Mouse (Mus musculus) embryo, embryonic 10 days (tissue): ENCODE data around the gene Ulk4.
"Not testable (repeated sequence)": the region's sequence is repeated elsewhere in the genome, so short reads cannot be mapped to it uniquely, and the experiment has no call there.

Experiments used
- DNase-seq: peaks from one replicate; pipeline ENCODE4 v3.0.0-alpha.2; 2015; ENCODE audit warnings: low spot score

Ulk4 gene

DNA sequence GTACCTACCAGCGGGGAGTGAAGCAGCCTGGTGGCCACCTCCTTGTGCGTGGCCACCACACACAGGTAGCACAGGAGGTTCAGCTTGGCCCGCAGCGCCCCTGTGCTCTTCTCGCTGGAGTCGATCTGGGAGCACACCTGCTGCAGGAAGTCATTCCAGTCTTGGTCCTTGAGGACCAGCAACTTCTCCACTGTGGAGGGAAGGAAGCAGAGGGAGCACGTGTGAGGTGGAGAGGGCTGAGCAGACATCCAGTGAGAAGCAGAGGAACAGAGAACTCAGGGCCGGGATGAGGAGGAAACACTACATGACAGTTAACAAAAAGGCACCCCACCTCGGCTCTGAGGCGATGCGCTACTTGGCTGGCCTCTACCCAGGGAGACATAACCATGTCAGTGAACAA is 26.1 kb downstream of the Ulk4 start:
- DNase-seq, result no peak

DNA sequence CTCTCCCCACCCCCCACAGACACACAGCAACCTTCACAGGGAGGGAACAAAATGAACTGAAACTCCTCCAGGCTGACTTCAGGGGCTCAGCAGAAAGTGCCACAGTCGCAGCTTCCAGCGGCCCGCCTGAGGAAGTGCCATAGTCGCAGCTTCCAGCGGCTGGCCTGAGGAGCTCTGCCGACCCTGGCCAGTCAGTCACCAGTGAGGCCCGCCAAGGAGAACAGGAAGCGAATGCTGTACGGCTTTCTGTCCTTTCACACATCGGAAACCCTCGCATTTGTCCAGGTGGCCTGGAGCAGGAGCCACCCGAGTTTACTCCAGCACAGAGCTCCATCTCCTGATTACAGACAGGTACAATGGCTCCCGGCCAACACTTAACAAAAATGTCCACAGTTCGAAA is 27.2 kb downstream of the Ulk4 start:
- DNase-seq, result peak; percentile 16

DNA sequence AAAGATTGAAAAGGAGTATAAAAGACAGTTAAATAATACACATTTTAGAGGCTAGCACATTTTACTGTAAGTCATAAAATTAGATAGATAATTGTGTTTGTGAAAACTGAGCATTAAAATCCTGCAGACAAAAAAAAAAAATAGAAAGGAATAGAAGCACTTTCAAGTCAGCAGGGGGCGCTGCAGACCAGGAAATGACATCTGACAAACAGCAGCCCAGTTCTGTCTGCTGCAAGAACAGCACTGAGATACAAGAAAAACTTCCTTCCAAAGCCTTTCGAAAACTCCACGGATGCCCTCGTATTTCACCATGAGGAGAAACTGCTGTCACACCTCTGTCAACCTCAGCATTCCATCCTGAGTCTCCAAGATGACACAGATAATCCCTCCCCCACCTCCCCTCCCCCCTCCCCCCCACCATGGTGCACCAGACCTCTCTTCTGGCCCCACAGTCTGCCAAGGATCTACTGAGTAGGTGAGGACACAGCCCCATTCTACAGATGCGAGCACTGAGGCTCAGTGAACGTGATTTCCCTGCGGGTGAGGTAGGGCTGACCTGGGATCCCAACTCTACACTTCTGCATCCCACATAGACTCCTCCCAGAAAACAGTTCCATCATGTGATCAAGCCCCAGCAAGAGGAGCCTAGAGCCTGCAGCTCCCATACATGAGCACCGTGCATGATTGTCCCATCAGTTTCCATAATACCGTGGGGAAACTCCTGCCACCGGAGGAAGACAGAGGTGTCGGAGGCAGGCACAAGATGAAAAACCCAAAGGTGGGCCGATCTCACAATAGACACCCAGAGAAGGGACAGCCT is 28.8 kb downstream of the Ulk4 start:
- DNase-seq, result peak; percentile 88

GRCm38 (mm10) chr9:121247047-121247446 is 29.9 kb downstream of the Ulk4 start:
- DNase-seq, result no peak

DNA sequence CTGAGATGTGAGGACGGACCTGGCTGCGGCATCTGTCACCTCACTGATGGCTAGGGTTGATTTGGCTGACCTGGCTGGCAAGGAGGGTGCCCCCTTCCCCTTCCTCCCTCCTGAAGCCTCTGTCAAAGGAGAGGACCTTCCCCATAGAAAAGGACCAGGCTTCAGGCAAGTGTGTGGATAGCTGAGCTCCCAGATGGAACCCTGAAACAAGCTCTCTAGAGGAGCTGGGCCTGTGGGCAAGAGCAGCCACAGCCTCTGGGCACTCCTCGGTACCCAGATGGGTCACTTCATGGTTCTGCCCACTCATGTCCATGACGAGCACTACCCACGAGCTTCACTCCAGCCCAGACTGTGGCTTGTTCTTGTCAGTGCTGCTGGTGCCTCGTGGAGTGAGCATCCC is 34.7 kb downstream of the Ulk4 start:
- no peak for DNase-seq

DNA sequence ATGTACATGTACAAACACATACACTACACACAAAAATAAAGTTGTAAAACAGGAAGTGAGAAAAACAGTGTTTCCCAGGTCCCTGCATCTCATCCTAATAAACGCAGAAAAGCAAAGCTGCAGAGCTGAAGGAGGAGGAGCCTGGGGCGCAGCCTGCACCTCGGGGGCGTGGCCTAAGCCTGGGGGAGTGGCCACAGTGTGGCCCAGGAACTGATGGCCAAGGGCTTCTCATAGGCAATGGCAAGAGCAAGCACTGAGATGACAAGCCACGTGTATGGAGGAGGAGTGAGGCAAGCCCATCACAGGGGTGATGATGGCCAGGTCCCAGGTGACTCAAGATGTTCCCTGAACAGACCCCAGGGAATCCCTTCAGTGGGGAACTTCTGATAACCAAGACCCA is 35.2 kb downstream of the Ulk4 start:
- peak; percentile 16 for DNase-seq

DNA sequence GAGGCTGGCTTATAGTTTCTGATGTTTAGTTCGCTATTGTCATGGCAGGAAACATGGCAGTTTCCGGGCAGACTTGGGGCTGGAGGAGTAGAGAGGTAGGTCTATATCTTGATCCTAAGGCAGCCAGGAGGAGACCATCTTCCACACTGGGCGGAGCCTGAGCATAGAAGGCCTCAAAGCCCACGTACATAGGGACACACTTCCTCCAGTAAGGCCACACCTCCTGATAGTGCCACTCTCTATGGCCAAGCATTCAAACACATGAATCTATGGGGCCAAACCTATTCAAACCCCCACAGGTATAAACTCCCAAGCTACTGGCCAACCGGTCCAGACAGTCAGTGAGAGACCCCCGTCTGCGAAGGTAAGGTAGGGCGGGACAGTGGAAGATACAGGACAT is 35.6 kb downstream of the Ulk4 start:
- no peak for DNase-seq

DNA sequence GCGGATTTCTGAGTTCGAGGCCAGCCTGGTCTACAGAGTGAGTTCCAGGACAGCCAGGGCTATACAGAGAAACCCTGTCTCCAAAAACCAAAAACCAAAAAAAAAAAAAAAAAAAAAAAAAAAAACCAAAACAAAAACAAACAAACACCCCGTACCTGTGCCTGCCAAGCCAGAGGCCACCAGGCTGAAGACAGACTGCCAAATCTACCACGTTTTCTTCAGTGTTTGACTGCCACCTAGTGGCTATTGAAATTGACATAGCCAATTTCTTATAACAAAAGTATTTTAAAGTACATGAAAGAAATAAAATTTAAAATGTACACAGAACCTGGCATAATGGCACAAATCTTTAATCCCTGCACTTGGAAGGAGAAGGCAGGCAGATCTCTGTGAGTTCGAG is 36.8 kb downstream of the Ulk4 start:
- DNase-seq, result peak; percentile 82

- no peak for DNase-seq
Measured at GRCm38 (mm10) chr9:121239571-121239970, 37.4 kb downstream of the Ulk4 start.

- DNase-seq, result no peak
Measured at GRCm38 (mm10) chr9:121218636-121219035, 58.4 kb downstream of the Ulk4 start.

GRCm38 (mm10) chr9:121218230-121218629 is 58.8 kb downstream of the Ulk4 start:
- no peak for DNase-seq

- no peak for DNase-seq
Measured at GRCm38 (mm10) chr9:121217742-121218141, 59.3 kb downstream of the Ulk4 start.

- DNase-seq, result no peak
Measured at GRCm38 (mm10) chr9:121216536-121217320, 60.3 kb downstream of the Ulk4 start.

- DNase-seq, result peak; percentile 86
Measured at GRCm38 (mm10) chr9:121215349-121216000, 61.5 kb downstream of the Ulk4 start.

- no peak for DNase-seq
Measured at GRCm38 (mm10) chr9:121212322-121212721, 64.7 kb downstream of the Ulk4 start.

DNA sequence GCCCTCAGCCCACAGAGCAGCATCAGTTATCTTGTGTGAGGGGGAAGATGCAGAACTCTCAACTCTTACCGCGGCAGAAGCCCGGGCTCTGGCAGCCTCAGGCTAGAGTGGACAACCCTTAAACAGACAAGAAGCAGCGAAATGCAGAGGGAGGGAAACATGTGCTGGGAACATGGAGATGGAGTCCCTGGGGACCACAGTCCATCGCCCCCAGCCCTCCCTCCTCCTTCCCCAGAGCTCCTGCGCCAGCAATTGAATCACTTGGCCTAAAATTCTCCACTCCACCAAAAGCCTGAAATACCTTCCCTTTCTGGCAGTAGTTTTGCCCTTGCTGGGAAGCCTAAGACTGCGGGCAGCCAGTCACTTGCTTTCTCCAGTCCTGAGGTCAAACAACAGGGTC is 72.0 kb downstream of the Ulk4 start:
- no peak for DNase-seq

GRCm38 (mm10) chr9:121204149-121204800 is 72.7 kb downstream of the Ulk4 start:
- no peak for DNase-seq

- DNase-seq, result no peak
Measured at GRCm38 (mm10) chr9:121203686-121204085, 73.3 kb downstream of the Ulk4 start.

- not testable (repeated sequence) for DNase-seq
Measured at GRCm38 (mm10) chr9:121199146-121199685, 77.8 kb downstream of the Ulk4 start.

DNA sequence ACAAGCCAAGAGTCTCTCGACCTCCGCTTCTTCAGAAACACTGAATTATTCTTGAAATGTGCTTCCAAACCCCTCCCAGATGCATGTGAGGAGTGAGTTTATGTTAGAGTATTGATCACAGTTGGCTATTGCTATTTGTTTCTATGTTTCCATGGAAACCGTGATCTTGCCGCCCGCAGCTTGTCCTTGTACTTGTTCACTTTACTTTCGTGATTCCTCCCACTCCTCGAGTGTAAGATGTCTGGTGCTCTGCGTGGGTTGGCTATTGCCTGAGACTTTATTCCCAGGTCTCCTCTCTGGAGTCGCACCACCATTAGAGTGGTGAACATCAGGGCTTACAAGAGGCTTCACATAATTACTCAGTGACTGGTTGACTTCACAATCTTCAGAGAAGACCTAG is 80.5 kb downstream of the Ulk4 start:
- DNase-seq, result no peak

DNA sequence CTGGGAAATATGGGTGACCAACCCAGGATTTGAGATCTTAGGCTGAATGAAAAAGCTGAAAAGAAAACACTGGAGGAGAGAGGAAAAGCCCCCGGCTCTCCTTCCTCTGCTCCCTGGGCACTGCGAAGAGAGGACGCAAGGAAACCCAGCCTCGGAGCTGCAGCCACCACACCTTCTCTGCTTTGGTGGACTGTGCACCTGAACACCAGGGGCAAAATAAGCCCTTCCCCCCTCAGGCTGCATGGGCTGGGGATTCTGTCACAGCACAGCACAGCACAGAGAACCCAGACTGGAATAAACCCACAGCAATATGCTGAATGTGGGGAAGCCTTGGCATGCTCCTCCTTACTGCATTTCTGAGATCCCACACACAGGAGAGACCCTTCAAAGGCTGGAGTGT is 81.9 kb downstream of the Ulk4 start:
- no peak for DNase-seq
